Mouse (Mus musculus): Measurements from ENCODE around the gene Milr1. TPM values are rescaled to one million over a fixed set of nuclear protein-coding genes. Genes with fewer than 3 reads are reported as not detected.

Gene Milr1
- polyA plus RNA-seq, 1 experiment: 0.40 TPM

DNA sequence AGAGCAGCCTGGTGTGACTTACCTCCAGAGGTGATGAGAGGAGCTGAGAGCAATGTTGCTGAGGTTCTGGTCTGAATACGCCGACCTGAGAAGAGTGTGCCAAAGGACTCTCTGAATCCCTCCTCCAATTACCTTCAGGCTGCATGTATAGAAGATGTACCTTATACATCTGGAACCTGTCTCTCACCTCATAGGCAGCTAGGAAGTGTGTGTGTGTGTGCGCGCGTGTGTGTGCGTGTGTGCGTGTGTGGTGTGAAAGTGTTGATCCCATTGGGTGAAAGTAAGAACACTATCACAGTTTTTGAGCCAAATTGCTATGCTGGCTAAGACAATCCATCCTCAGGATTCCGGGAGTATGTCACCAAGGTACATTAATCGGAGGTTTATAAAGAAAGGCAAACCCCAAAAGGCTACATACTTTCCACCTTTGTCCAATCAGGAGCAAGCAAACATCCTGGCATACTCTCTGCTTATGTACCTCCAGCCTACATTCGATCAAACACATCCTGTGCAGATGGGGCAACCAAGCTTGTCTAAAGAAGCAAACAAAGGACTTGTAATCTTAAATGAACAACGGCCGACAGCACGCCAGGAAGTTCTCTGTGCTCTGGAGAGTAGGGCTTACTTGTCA, 790 bp upstream of the Milr1 start, which contains the start of gene Pecam1:
Pecam1 (minus strand) TSS at position 508 of the 631 bp plus-strand sequence.
- TF ChIP-seq CTCF (IDR thresholded peaks at IDR 0.05; ENCODE audit: low read depth, low read length) (no peak), POLR2A (IDR thresholded peaks at IDR 0.05; ENCODE audit: insufficient read depth, low read length) (no peak), EP300 (IDR thresholded peaks at IDR 0.05; ENCODE audit: insufficient read depth, low read depth, low read length) (no peak)
- peaks cover 6% of the 10 kb centered on the region; the same call in 1 of the 2 replicates for H3K9me3 ChIP-seq (replicated peaks; ENCODE audit: control insufficient read depth, insufficient read depth, low read length, poor library complexity, severe bottlenecking)
- H3K27me3 ChIP-seq (ENCODE audit: control insufficient read depth, insufficient read depth, low read length, poor library complexity, severe bottlenecking): no peaks in the 10 kb centered on the region
- H3K9ac ChIP-seq (ENCODE audit: low read depth, poor library complexity, severe bottlenecking): no peak within 1 kb of the TSS
- no peak within 1 kb of the TSS for H3K27ac ChIP-seq (ENCODE audit: insufficient read depth, low read length)
- H3K4me1 ChIP-seq (ENCODE audit: control insufficient read depth, insufficient read depth, low read length): no peaks in the 10 kb centered on the region
- H3K4me3 ChIP-seq (ENCODE audit: low read depth, low read length): no peak within 1 kb of the TSS
- H3K36me3 ChIP-seq (ENCODE audit: control insufficient read depth, insufficient read depth, low read length, poor library complexity, severe bottlenecking): no peaks in the 10 kb centered on the region

DNA sequence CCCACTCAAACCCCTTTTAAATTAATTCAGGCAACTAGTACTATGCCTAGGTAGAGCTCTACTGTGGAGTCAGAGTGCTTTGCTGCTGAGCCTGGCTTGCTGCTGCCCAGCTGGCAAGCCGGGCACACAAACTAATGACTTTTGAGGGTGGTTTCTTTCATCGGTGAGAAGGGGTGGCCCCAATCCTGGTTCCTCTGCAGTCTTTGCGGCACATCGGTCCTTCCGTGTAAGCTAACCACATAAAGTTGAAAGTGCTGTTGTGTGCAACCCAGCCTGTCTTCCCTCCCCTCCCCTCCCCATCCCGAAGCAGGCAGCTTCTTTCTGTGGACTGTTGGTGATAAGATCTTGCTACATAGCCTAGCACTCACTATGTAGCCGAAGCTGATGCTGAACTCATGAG, 1.1 kb downstream of the Milr1 start:
- TF ChIP-seq EP300 (IDR thresholded peaks at IDR 0.05; ENCODE audit: insufficient read depth, low read depth, low read length) (no peak), CTCF (IDR thresholded peaks at IDR 0.05; ENCODE audit: low read depth, low read length) (no peak)
- H3K9me3 ChIP-seq (replicated peaks; ENCODE audit: control insufficient read depth, insufficient read depth, low read length, poor library complexity, severe bottlenecking): peaks cover 5% of the 10 kb centered on the region; the same call in 1 of the 2 replicates
- no peaks in the 10 kb centered on the region for H3K4me1 ChIP-seq (ENCODE audit: control insufficient read depth, insufficient read depth, low read length)
- H3K4me3 ChIP-seq (ENCODE audit: low read depth, low read length): no peak overlapping the region
- H3K36me3 ChIP-seq (ENCODE audit: control insufficient read depth, insufficient read depth, low read length, poor library complexity, severe bottlenecking): no peaks in the 10 kb centered on the region
- no peaks in the 10 kb centered on the region for H3K27me3 ChIP-seq (ENCODE audit: control insufficient read depth, insufficient read depth, low read length, poor library complexity, severe bottlenecking)
- H3K9ac ChIP-seq (ENCODE audit: low read depth, poor library complexity, severe bottlenecking): no peak overlapping the region
- H3K27ac ChIP-seq (ENCODE audit: insufficient read depth, low read length): no peak overlapping the region

DNA sequence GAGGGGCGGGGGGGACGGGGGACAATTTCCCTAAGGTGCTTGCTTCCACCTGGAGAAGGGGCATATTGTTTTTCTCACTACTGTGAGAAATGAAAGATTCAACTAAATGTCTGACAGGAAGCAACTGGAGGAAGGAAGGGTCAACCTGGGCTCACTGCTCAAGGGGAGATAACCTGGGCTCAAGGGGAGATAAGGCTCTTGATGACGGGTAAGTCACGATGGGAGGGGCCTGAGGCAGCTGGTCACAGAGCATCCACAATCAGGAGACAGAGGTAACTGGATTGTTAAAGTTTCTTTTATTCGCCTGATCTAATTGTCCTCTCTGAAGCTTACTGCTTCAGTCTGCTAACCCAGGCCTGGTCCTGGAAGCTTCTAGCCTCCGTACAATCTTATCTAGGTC, 2.3 kb downstream of the Milr1 start:
- Histone ChIP-seq H3K4me1 (ENCODE audit: control insufficient read depth, insufficient read depth, low read length) (no peaks in the 10 kb centered on the region), H3K27me3 (ENCODE audit: control insufficient read depth, insufficient read depth, low read length, poor library complexity, severe bottlenecking) (no peaks in the 10 kb centered on the region), H3K27ac (ENCODE audit: insufficient read depth, low read length) (no peak overlapping the region), H3K9me3 (replicated peaks; ENCODE audit: control insufficient read depth, insufficient read depth, low read length, poor library complexity, severe bottlenecking) (no peaks in the 10 kb centered on the region), H3K9ac (ENCODE audit: low read depth, poor library complexity, severe bottlenecking) (no peak overlapping the region), H3K36me3 (ENCODE audit: control insufficient read depth, insufficient read depth, low read length, poor library complexity, severe bottlenecking) (no peaks in the 10 kb centered on the region), H3K4me3 (ENCODE audit: low read depth, low read length) (no peak overlapping the region)
- no peak for TF ChIP-seq CTCF (IDR thresholded peaks at IDR 0.05; ENCODE audit: low read depth, low read length)
- no peak for TF ChIP-seq POLR2A (IDR thresholded peaks at IDR 0.05; ENCODE audit: insufficient read depth, low read length)
- no peak for TF ChIP-seq EP300 (IDR thresholded peaks at IDR 0.05; ENCODE audit: insufficient read depth, low read depth, low read length)

DNA sequence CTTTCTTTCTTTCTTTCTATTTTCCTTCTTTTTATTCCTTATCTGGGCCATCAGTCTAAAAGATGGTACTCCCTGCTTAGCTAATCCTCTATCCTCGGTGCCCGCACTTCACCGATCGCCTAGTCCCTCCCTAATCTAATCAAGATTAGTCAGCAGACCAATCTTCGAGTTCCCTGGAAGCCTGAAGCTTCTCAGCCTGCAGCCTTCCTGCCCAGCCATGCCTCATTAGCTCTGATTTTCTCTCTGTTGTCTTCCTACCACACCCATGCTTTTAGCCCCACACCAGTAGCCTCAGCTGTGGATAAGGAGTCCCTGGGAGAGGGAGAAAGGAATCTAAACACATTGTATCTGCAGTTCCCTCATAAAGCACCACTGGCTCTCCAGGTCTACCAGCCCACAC, 4.6 kb downstream of the Milr1 start:
- Histone ChIP-seq H3K4me1 (ENCODE audit: control insufficient read depth, insufficient read depth, low read length) (no peaks in the 10 kb centered on the region), H3K9ac (ENCODE audit: low read depth, poor library complexity, severe bottlenecking) (no peak overlapping the region), H3K4me3 (ENCODE audit: low read depth, low read length) (no peak overlapping the region), H3K27ac (ENCODE audit: insufficient read depth, low read length) (no peak overlapping the region), H3K9me3 (replicated peaks; ENCODE audit: control insufficient read depth, insufficient read depth, low read length, poor library complexity, severe bottlenecking) (no peaks in the 10 kb centered on the region), H3K36me3 (ENCODE audit: control insufficient read depth, insufficient read depth, low read length, poor library complexity, severe bottlenecking) (no peaks in the 10 kb centered on the region), H3K27me3 (ENCODE audit: control insufficient read depth, insufficient read depth, low read length, poor library complexity, severe bottlenecking) (no peaks in the 10 kb centered on the region)
- TF ChIP-seq CTCF (IDR thresholded peaks at IDR 0.05; ENCODE audit: low read depth, low read length) (no peak), POLR2A (IDR thresholded peaks at IDR 0.05; ENCODE audit: insufficient read depth, low read length) (no peak), EP300 (IDR thresholded peaks at IDR 0.05; ENCODE audit: insufficient read depth, low read depth, low read length) (no peak)

DNA sequence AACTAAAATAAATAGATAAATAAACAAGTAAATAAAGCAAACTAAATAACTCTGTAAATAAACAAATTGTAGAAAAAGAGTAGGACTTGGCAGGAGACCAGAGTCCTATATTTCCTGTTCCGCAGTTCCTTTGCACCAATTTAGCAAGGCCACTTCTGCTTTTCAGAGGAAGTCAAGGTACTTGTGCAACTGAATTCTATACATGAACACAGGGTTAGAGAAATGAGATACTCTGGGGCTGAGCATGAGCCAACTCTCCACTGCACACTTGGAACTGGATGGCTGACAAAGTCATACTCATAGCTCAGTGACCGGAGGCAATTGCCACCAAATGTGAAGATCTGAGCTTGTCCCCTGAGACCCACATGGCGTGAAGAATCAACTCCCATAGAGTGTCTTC, 8.0 kb downstream of the Milr1 start:
- no peak for TF ChIP-seq POLR2A (IDR thresholded peaks at IDR 0.05; ENCODE audit: insufficient read depth, low read length)
- no peak for TF ChIP-seq EP300 (IDR thresholded peaks at IDR 0.05; ENCODE audit: insufficient read depth, low read depth, low read length)
- TF ChIP-seq CTCF (IDR thresholded peaks at IDR 0.05; ENCODE audit: low read depth, low read length): no peak
- Histone ChIP-seq H3K36me3 (ENCODE audit: control insufficient read depth, insufficient read depth, low read length, poor library complexity, severe bottlenecking) (no peaks in the 10 kb centered on the region), H3K4me3 (ENCODE audit: low read depth, low read length) (no peak overlapping the region), H3K9me3 (replicated peaks; ENCODE audit: control insufficient read depth, insufficient read depth, low read length, poor library complexity, severe bottlenecking) (no peaks in the 10 kb centered on the region), H3K4me1 (ENCODE audit: control insufficient read depth, insufficient read depth, low read length) (no peaks in the 10 kb centered on the region), H3K27ac (ENCODE audit: insufficient read depth, low read length) (no peak overlapping the region), H3K27me3 (ENCODE audit: control insufficient read depth, insufficient read depth, low read length, poor library complexity, severe bottlenecking) (no peaks in the 10 kb centered on the region), H3K9ac (ENCODE audit: low read depth, poor library complexity, severe bottlenecking) (no peak overlapping the region)

DNA sequence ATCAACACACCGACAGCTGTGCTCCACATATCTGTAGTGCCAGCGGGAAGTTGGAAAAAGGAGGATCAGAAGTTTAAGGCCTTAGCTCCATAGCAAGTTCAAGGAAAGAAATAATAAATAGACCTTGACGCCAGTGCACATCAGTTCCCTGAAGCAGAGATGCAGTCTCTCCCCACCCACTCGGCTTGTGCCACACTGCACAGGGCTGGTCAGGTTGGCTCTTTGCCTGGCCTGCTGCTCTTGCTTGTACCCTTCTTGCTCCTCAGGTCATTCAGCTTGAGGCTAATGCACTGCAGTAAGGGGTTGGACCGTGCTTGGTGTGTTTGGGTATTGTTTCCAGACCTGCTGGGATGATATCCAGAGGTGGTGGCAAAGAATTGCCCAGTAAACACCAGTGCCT, 9.5 kb downstream of the Milr1 start:
- no peak overlapping the region for H3K9ac ChIP-seq (ENCODE audit: low read depth, poor library complexity, severe bottlenecking)
- TF ChIP-seq CTCF (IDR thresholded peaks at IDR 0.05; ENCODE audit: low read depth, low read length): no peak
- no peak for TF ChIP-seq POLR2A (IDR thresholded peaks at IDR 0.05; ENCODE audit: insufficient read depth, low read length)
- no peak for TF ChIP-seq EP300 (IDR thresholded peaks at IDR 0.05; ENCODE audit: insufficient read depth, low read depth, low read length)
- H3K4me3 ChIP-seq (ENCODE audit: low read depth, low read length): no peak overlapping the region
- no peaks in the 10 kb centered on the region for H3K36me3 ChIP-seq (ENCODE audit: control insufficient read depth, insufficient read depth, low read length, poor library complexity, severe bottlenecking)
- H3K27me3 ChIP-seq (ENCODE audit: control insufficient read depth, insufficient read depth, low read length, poor library complexity, severe bottlenecking): no peaks in the 10 kb centered on the region
- H3K9me3 ChIP-seq (replicated peaks; ENCODE audit: control insufficient read depth, insufficient read depth, low read length, poor library complexity, severe bottlenecking): no peaks in the 10 kb centered on the region
- no peak overlapping the region for H3K27ac ChIP-seq (ENCODE audit: insufficient read depth, low read length)
- no peaks in the 10 kb centered on the region for H3K4me1 ChIP-seq (ENCODE audit: control insufficient read depth, insufficient read depth, low read length)
